Mouse (Mus musculus): ENCODE results near the gene Itga9. TPM values are rescaled to one million over a fixed set of nuclear protein-coding genes. Genes with fewer than 3 reads are reported as not detected.

Itga9 gene
- total RNA-seq, 2 experiments from 2014 or later: 3.6 to 4.7 TPM

DNA sequence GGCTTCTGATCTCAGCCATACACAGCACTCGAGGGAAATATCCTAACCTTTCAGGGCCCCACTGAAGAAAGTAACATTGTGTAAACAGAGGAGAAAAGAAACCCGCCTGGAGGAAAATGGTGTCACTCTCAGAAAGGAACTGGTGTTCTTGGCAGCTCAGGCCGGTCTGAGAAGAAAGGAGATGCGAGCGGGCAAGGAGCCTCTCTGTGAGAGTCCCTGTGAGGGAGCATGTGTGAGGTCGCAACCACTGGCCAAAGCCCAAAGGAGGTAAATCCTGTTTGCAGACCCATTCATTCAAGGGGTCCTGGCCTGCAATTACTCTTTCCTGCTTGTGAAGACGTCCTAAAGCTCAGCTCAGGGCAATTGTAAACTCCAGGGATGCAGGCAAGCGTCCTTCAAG is 308.1 kb downstream of the Itga9 start:
- no peak for DNase-seq (ENCODE audit: low spot score in 2 of 2)
- H3K4me3 ChIP-seq: no peak overlapping the region
- H3K27ac ChIP-seq: no peak overlapping the region
- no peak for TF ChIP-seq CTCF (conservative IDR thresholded peaks at IDR 0.05)

DNA sequence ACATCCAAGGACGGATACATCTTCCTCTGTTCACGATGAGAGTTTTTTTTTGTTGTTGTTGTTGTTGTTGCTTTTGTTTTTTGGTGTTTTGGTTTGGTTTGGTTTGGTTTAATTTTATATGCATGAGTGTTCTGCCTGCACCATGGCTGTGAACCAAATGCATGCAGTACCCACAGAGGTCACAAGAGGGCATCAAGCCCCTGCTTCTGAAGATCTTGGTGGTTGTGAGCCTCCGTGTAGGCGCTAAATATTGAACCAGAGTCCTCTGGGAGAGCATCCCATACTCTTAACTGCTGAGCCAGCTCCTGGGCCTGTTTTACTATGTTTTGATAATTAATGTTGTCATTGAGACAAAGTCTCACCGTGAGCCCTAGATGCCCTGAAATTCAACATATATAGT is 308.8 kb downstream of the Itga9 start:
- TF ChIP-seq CTCF (conservative IDR thresholded peaks at IDR 0.05): peak; percentile 79
- no peak overlapping the region for H3K4me3 ChIP-seq
- peak in 1 of 2 experiments; percentile 47 for DNase-seq (ENCODE audit: low spot score in 2 of 2)

DNA sequence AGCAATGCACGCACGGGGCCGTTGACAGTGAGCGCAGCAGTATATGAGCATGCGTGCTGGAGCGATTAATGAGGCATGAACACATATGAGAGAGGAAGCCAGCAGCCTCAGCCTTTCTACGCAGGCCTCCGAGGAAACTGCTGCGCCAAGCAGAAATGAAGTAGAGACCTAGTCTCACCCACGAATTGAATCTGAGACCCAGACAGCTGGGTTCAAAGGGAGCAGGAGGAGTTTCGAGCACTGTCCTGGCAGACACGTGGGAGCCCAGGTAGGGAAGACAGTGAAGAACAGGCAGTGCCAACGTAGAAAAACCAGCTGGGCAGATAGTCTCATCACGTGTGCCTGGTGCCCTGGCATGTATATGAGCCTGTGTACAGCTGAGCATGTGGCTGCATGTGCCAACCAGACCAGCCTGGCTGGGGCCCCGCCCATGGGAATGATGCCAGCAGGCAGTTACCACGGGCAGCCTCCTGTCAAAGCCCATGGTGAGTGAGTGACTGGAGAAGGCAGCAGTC is 313.2 kb downstream of the Itga9 start:
- no peak overlapping the region for H3K27ac ChIP-seq
- no peak overlapping the region for H3K4me3 ChIP-seq
- no peak for TF ChIP-seq CTCF (conservative IDR thresholded peaks at IDR 0.05)
- no peak for DNase-seq (ENCODE audit: low spot score in 2 of 2)

More for the DNA sequence above, 308.8 kb downstream of the Itga9 start:
- H3K27ac ChIP-seq: no peak overlapping the region

DNA sequence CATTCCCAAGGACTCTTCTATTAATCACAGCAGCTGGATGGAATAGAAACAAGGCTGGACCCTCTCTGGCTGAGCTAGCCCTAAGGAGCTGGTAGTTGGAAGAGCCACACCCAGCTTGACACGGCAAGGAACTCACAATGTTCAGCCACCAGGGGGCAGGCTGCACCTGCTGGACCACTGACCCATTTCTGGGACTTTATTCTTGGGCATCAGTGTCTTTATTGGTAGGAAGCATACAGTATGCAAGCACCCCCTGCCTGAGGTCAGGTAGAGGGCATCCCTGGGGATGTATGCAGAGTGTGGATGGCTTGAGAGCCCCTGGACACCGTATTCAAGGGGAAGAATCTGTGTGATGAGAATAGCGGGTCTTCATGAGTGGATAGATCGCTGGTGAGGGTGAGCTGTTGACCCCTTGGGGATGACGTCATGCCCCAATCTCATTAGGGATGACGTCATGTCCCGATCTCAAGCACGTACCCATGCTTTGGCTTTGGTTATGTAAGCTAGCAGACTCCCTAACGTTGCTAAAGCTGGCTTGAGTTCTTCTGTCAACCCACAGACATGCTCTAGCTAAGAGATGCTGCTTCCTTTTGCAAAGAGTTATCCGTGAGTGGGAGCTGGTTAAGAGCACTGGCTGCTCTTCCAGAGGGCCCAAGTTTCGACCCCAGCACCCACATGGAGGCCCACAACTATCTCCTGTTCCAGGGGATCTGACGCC is 314.5 kb downstream of the Itga9 start:
- Histone ChIP-seq H3K27ac (peak overlapping the region; percentile 69), H3K4me3 (no peak overlapping the region)
- peak; percentile 69 to 85 for DNase-seq (ENCODE audit: low spot score in 2 of 2)
- peak; percentile 95 for TF ChIP-seq CTCF (conservative IDR thresholded peaks at IDR 0.05)

DNA sequence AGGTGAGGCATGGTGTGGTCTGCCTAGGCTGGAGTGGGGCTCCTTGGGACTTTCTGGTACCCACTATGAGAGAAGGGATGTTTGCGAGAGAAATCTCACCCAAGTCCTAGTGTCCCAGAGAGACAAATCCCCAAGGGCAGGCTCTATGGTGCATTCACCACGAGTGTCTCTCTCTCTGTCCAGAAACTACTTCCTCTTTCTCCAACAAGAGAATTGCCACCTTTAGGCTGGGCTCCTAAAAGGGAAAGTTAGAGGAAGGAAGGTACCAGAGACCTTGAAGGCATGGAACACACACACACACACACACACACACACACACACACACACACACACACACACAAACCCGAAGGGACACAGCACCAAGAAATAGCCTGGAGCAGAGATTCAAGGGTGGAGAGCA is 315.4 kb downstream of the Itga9 start:
- DNase-seq (ENCODE audit: low spot score in 2 of 2): no peak
- H3K4me3 ChIP-seq: no peak overlapping the region
- H3K27ac ChIP-seq: peak overlapping the region; percentile 69; the same call in 1 of the 2 replicates
- no peak for TF ChIP-seq CTCF (conservative IDR thresholded peaks at IDR 0.05)

DNA sequence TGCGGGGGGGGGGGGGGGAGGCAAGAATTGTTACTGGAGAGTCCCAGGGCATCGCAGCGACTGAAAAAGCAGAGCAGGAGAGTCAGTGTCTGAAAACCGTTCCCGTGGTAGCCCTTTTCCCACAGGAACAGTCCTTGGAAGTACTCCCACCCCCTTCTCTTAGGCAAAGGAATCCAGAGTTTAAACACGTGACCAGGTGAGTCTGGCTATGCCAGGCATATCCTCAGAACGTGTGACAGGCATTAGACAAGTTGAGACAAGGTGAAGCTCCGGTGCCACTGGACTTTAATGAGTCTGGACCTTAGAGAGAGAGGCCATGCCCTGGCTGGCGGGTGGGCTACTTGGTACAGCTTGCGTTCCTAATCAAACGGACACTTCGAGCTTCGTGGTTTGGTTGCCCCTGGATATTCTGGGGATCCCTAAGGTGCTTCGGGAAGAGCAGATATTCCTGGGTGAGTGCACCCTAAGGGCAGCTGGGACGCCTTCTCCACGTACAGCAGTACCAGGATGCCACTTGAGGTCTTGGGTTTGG is 318.1 kb downstream of the Itga9 start:
- no peak for DNase-seq (ENCODE audit: low spot score in 2 of 2)
- H3K4me3 ChIP-seq: peak overlapping the region; percentile 88
- no peak for TF ChIP-seq CTCF (conservative IDR thresholded peaks at IDR 0.05)
- no peak overlapping the region for H3K27ac ChIP-seq

DNA sequence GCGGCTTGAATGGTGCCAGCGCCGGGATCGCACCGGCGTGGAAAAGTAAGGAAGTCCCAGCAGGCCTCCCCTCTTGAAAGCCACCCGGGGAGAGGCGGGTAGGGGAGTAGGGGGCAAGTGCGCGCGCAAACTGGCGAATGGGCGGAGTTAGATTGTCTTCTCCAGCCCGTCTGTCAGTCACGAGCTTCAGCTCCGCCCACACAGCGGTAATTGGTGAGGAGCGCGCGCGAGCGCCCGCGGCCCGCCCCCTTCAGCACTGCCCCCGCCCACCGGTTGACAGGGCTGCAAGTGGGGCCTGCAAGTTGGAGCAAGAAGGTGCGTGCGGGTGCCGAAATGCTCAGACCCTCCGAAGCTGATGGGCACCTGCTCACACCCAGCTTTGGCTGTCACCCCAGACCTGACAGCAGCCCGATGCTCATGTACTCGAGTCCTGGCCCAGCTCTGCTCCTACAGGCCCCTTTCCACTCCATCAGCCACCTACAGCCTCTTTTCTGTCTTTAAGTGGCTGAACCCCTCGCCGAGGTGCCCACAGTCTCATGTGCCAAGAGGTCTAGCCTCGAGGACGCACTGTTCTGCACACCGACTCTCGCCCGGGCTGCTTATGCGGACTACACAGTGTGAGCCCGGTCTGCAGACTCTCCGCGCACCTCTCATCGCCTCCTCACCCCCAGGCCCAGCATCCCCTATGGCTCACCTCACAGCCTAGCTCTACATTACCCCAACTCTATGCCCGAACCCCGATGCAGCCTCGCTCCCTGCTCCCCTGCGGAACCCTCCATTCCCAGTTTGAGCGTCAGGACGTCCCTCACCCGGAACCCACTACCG is 319.0 kb downstream of the Itga9 start:
- peak overlapping the region; percentile 92 for H3K27ac ChIP-seq
- peak overlapping the region; percentile 88 for H3K4me3 ChIP-seq
- TF ChIP-seq CTCF (conservative IDR thresholded peaks at IDR 0.05): no peak
- DNase-seq (ENCODE audit: low spot score in 2 of 2): peak; percentile 92 to 95

DNA sequence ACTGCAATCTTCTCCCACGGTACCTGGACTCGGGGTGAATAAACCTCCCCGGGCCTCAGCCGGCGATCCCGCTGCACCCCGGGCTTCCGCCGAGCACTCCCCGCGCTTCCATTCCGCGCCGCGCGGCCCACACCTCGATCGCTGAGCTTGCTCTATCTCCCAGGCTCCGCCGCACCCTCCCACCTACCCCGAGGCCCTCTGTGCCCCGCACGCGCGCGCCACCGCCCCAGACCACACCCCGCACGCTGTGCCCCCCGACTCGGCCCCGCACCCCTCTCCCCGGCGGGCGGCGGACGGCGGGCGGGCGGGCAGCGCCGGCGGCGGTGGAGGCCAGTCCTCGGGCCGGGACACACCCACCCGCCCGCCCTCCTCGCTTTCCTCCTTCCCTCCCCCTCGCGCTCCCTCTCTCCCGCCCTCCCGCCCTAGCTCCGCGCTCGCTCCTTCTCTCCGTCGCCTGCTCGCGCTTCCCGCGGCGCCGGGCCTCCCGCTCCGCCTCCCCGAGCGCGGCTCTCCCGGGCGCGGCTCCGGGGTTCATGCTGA is 319.7 kb downstream of the Itga9 start, which contains the start of gene Ctdspl:
Ctdspl (plus strand) TSS at position 343 of the 540 bp plus-strand sequence.
- TF ChIP-seq CTCF (conservative IDR thresholded peaks at IDR 0.05): no peak
- Histone ChIP-seq H3K27ac (peak within 1 kb of the TSS; percentile 92), H3K4me3 (peak within 1 kb of the TSS; percentile 88)
- peak; percentile 40 to 53 for DNase-seq (ENCODE audit: low spot score in 2 of 2)

DNA sequence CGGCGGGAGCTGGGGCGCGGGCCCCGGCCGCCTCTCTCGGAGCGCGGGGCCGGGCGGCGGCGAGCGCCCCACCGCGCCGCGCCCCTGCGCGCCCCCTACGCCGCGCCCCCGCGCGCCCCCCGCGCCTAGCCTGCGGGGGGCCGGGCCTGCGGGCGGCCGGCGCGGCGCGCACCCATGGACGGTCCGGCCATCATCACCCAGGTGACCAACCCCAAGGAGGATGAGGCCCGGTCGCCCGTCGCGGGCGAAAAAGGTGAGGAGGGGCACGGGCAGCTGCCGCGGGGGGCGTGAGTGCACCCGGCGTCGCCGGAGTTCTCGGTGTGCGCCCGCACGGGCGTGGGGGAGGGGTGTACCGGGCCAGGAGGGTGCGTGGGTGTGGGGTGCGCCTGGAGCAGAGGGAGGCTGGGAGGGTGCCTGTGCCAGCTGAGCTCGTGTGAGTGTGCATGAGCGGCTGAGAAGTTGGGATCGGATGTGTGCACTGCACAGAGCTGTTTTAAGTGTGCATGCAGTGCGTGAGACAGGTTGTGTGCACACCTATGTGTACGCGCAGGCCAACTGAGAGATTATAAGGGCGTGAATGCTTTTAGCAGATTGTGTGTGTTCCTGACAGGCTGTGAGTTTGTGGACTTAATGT is 320.3 kb downstream of the Itga9 start:
- DNase-seq (ENCODE audit: low spot score in 2 of 2): peak; percentile 67 to 77
- Histone ChIP-seq H3K4me3 (peak overlapping the region; percentile 88), H3K27ac (peak overlapping the region; percentile 92)
- no peak for TF ChIP-seq CTCF (conservative IDR thresholded peaks at IDR 0.05)

DNA sequence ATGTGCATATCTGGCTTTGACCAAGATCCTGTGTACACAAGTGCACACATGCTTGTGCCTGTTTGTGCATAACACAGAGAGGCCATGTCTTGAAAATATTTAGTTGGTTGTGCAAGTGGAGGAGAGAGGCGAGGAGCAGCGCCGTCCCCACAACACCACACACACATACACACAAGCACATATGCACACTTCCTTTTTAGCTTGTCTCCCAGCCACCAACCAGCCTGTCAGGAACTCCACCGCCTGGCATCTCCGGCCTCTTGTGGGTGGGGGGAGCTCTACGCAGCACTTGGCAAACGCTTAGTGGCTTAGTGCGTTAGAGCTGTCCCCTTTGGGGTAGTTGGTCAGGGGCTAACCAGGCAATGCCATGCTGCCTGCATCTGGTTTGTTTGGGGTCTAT is 321.0 kb downstream of the Itga9 start:
- DNase-seq (ENCODE audit: low spot score in 2 of 2): peak in 1 of 2 experiments; percentile 33
- TF ChIP-seq CTCF (conservative IDR thresholded peaks at IDR 0.05): no peak
- Histone ChIP-seq H3K27ac (peak overlapping the region; percentile 91), H3K4me3 (peak overlapping the region; percentile 69)

DNA sequence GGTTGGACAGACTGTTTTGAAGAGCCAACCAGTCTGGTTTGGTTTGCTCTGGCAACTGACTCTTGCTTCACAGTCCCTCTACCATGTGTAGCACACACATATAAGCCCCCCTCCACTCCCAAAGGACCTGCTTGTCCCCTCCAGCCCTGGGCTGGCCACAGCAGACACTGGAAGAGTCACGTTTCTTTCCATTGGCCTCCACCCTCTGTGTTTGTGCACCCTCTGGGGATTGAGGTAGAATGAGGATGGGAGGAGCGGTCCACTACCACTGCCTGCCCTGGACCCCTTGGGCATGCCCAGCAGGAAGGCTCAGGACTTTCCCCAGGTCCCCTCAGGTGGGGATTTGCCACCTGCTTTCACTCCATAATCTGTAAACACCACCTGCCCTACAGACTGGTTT is 321.5 kb downstream of the Itga9 start:
- TF ChIP-seq CTCF (conservative IDR thresholded peaks at IDR 0.05): no peak
- Histone ChIP-seq H3K4me3 (peak overlapping the region; percentile 69), H3K27ac (peak overlapping the region; percentile 91)
- no peak for DNase-seq (ENCODE audit: low spot score in 2 of 2)

DNA sequence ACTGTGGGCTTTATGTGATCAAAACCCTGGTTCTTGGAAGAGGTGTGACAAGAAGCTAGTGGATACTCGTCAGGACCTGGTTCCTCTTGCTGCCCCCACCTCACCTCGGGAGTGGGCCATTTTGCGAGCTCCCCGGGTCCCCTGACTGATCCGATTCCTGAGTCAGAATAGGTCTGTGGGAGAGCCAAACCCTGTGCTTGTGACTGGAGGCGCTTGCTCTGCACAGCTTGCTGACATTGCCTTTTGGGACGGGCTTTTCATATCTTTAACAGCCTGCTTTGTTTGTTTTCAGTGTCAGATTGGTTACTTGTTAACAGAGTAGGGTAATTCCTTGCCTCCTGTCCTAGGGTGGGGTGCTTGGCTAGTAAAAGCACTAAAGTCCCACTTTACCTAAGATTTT is 322.2 kb downstream of the Itga9 start:
- no peak for TF ChIP-seq CTCF (conservative IDR thresholded peaks at IDR 0.05)
- Histone ChIP-seq H3K4me3 (peak overlapping the region; percentile 69), H3K27ac (peak overlapping the region; percentile 91)
- no peak for DNase-seq (ENCODE audit: low spot score in 2 of 2)

All from layer of hippocampus, adult 2 months (tissue).